Mouse (Mus musculus) midbrain, embryonic 14.5 days (tissue): Measurements from ENCODE around the gene Stra8. TPM values are rescaled to one million over a fixed set of nuclear protein-coding genes. Genes with fewer than 3 reads are reported as not detected.

ENCODE experiments used
- ATAC-seq: fragments of 200-750 bp; cut with Nextera tagmentation; 2 replicates; pipeline ENCODE4 v1.8.0; 2017; ENCODE audit warnings: moderate number of reproducible peaks, moderate library complexity; ENCODE audit not compliant: low FRiP score, low TSS enrichment
- DNase-seq: peaks from one replicate; pipeline ENCODE4 v3.0.0-alpha.2; 2015
- H3K27ac ChIP-seq: fragments of 300-500 bp; sonication (generic); replicated peaks from 2 replicates; pipeline ENCODE4 v1.5.1; 2014; ENCODE audit warnings: mild to moderate bottlenecking, low read depth, low read length, moderate library complexity
- H3K27me3 ChIP-seq: fragments of 300-500 bp; sonication (generic); 2 replicates; pipeline ENCODE4 v1.6.1; 2014; ENCODE audit warnings: low read length, control low read depth, mixed read lengths; ENCODE audit not compliant: control insufficient read depth, insufficient read depth
- H3K36me3 ChIP-seq: fragments of 300-500 bp; sonication (generic); 2 replicates; pipeline ENCODE4 v1.6.1; 2014; ENCODE audit warnings: low read length, control low read depth; ENCODE audit not compliant: control insufficient read depth, insufficient read depth
- H3K4me1 ChIP-seq: fragments of 300-500 bp; sonication (generic); 2 replicates; pipeline ENCODE4 v1.6.1; 2014; ENCODE audit warnings: mild to moderate bottlenecking, antibody characterized with exemption, low read length, control low read depth; ENCODE audit not compliant: control insufficient read depth, insufficient read depth
- H3K4me2 ChIP-seq: fragments of 300-500 bp; sonication (generic); 2 replicates; pipeline ENCODE4 v1.6.1; 2014; ENCODE audit warnings: mild to moderate bottlenecking, low read length, moderate library complexity
- H3K4me3 ChIP-seq: fragments of 300-500 bp; sonication (generic); replicated peaks from 2 replicates; pipeline ENCODE4 v1.5.1; 2014; ENCODE audit warnings: low read depth, low read length
- H3K9ac ChIP-seq: fragments of 300-500 bp; sonication (generic); replicated peaks from 2 replicates; pipeline ENCODE4 v1.6.1; 2014; ENCODE audit warnings: mild to moderate bottlenecking, low read length, moderate library complexity
- H3K9me3 ChIP-seq: fragments of 300-500 bp; sonication (generic); 2 replicates; pipeline ENCODE4 v1.6.1; 2016; ENCODE audit warnings: low read length, control low read depth, mixed read lengths; ENCODE audit not compliant: control insufficient read depth
- WGBS: fragments of 180-500 bp; shearing (Covaris S2); extraction: QIAGEN DNeasy Blood & Tissue Kit; methylation state at CpG from one replicate; pipeline ENCODE4 v1.1.7; 2014; 5-methylcytosine and 5-hydroxymethylcytosine counted together
- polyA plus RNA-seq: library from polyadenylated mRNA; unstranded; fragments of >200 nt; fragmentation: Nextera tagmentation; extraction: Ambion mirVana; gene quantifications from 2 replicates; pipeline ENCODE4 v1.2.1, GENCODE M21; 2014

Gene Stra8
- not detected in 2 replicates for polyA plus RNA-seq

- H3K36me3 ChIP-seq: no peaks in the 10 kb centered on the region
- WGBS: 63% methylated on average over 10 of the region's 10 CpGs
- no peak within 1 kb of the TSS for H3K4me3 ChIP-seq
- H3K9ac ChIP-seq: no peak within 1 kb of the TSS
- H3K4me2 ChIP-seq: no peak within 1 kb of the TSS
- no peaks in the 10 kb centered on the region for H3K27me3 ChIP-seq
- no peaks in the 10 kb centered on the region for H3K4me1 ChIP-seq
- ATAC-seq: no peak
- H3K9me3 ChIP-seq: no peaks in the 10 kb centered on the region
- H3K27ac ChIP-seq: no peak within 1 kb of the TSS
- no peak for DNase-seq
Observed at GRCm38 (mm10) chr6:34919956-34920355, at the start of gene Stra8. TSS of gene Stra8 (plus strand) at chr6:34920163.

- no peak for ATAC-seq
- Histone ChIP-seq H3K4me2 (no peak overlapping the region), H3K9me3 (no peaks in the 10 kb centered on the region), H3K9ac (no peak overlapping the region), H3K4me1 (no peaks in the 10 kb centered on the region), H3K4me3 (no peak overlapping the region), H3K27ac (no peak overlapping the region), H3K27me3 (no peaks in the 10 kb centered on the region), H3K36me3 (no peaks in the 10 kb centered on the region)
- DNase-seq: no peak
- WGBS: 79% methylated on average over 5 of the region's 5 CpGs
Observed at GRCm38 (mm10) chr6:34870724-34871123, 49.2 kb upstream of the Stra8 start.

GRCm38 (mm10) chr6:34871929-34872328 lies 48.0 kb upstream of the Stra8 start:
- WGBS: 89% methylated on average over 7 of the region's 7 CpGs
- no peak for DNase-seq
- Histone ChIP-seq H3K27ac (no peak overlapping the region), H3K36me3 (no peaks in the 10 kb centered on the region), H3K9ac (no peak overlapping the region), H3K4me3 (no peak overlapping the region), H3K4me2 (no peak overlapping the region), H3K4me1 (peaks cover 7% of the 10 kb centered on the region), H3K9me3 (no peaks in the 10 kb centered on the region), H3K27me3 (no peaks in the 10 kb centered on the region)
- no peak for ATAC-seq

GRCm38 (mm10) chr6:34872871-34873270 lies 47.1 kb upstream of the Stra8 start:
- Histone ChIP-seq H3K27ac (no peak overlapping the region), H3K36me3 (no peaks in the 10 kb centered on the region), H3K9me3 (no peaks in the 10 kb centered on the region), H3K27me3 (no peaks in the 10 kb centered on the region), H3K9ac (no peak overlapping the region), H3K4me1 (peaks cover 12% of the 10 kb centered on the region), H3K4me3 (no peak overlapping the region), H3K4me2 (no peak overlapping the region)
- WGBS: 92% methylated on average over 10 of the region's 10 CpGs
- DNase-seq (no peak), ATAC-seq (no peak)

GRCm38 (mm10) chr6:34874101-34874921 lies 45.7 kb upstream of the Stra8 start:
- Histone ChIP-seq H3K4me1 (peaks cover 18% of the 10 kb centered on the region), H3K27me3 (no peaks in the 10 kb centered on the region), H3K9ac (0 out of 2 replicates have a peak overlapping the region, but pooled peaks have one; percentile 17), H3K4me2 (no peak overlapping the region), H3K36me3 (peaks cover under 1% of the 10 kb centered on the region; the same call in 1 of the 2 replicates), H3K27ac (no peak overlapping the region), H3K4me3 (no peak overlapping the region), H3K9me3 (no peaks in the 10 kb centered on the region)
- 81% methylated on average over 21 of the region's 21 CpGs for WGBS
- no peak for ATAC-seq
- no peak for DNase-seq

- DNase-seq (no peak), ATAC-seq (no peak)
- H3K4me2 ChIP-seq: no peak overlapping the region
- H3K27me3 ChIP-seq: no peaks in the 10 kb centered on the region
- no peak overlapping the region for H3K9ac ChIP-seq
- peaks cover 18% of the 10 kb centered on the region for H3K4me1 ChIP-seq
- no peak overlapping the region for H3K27ac ChIP-seq
- WGBS: 89% methylated on average over 15 of the region's 15 CpGs
- H3K9me3 ChIP-seq: no peaks in the 10 kb centered on the region
- H3K4me3 ChIP-seq: no peak overlapping the region
- peaks cover 3% of the 10 kb centered on the region for H3K36me3 ChIP-seq
Observed at GRCm38 (mm10) chr6:34875268-34875761, 44.6 kb upstream of the Stra8 start.

- Histone ChIP-seq H3K36me3 (peaks cover 9% of the 10 kb centered on the region), H3K27ac (no peak overlapping the region), H3K9ac (no peak overlapping the region), H3K9me3 (no peaks in the 10 kb centered on the region), H3K4me3 (no peak overlapping the region), H3K4me2 (peak overlapping the region; percentile 71), H3K4me1 (peaks cover 18% of the 10 kb centered on the region), H3K27me3 (no peaks in the 10 kb centered on the region)
- WGBS: 62% methylated on average over 12 of the region's 12 CpGs
- ATAC-seq (no peak), DNase-seq (no peak)
Observed at GRCm38 (mm10) chr6:34875966-34876834, 43.8 kb upstream of the Stra8 start.

- WGBS: 55% methylated on average over 2 of the region's 2 CpGs
- peak overlapping the region; percentile 79; the same call in 1 of the 2 replicates for H3K9ac ChIP-seq
- no peaks in the 10 kb centered on the region for H3K27me3 ChIP-seq
- H3K4me2 ChIP-seq: peak overlapping the region; percentile 71
- no peak overlapping the region for H3K27ac ChIP-seq
- DNase-seq: no peak
- H3K36me3 ChIP-seq: peaks cover 11% of the 10 kb centered on the region
- no peaks in the 10 kb centered on the region for H3K9me3 ChIP-seq
- H3K4me3 ChIP-seq: peak overlapping the region; percentile 58
- no peak for ATAC-seq
- H3K4me1 ChIP-seq: peaks cover 18% of the 10 kb centered on the region
Observed at GRCm38 (mm10) chr6:34876835-34877156, 43.2 kb upstream of the Stra8 start.
